Mouse (Mus musculus) granulocyte monocyte progenitor cell, adult 5-6 weeks (primary cell): ENCODE measurements at regions not wholly inside any gene's neighbourhood (a gene's known extent, or its start where the extent isn't known, plus 50 kb on each side); places are given as distances from the start of the nearest gene placed in this dataset.
A peak's percentile ranks its signal among the peaks of the same experiment; 100 is the strongest.

Source experiments
- ATAC-seq: replicated peaks from 2 replicates; pipeline ENCODE4 v1.8.0; 2016; ENCODE audit warnings: mild to moderate bottlenecking, moderate TSS enrichment, inconsistent platforms; ENCODE audit not compliant: poor library complexity, severe bottlenecking

DNA sequence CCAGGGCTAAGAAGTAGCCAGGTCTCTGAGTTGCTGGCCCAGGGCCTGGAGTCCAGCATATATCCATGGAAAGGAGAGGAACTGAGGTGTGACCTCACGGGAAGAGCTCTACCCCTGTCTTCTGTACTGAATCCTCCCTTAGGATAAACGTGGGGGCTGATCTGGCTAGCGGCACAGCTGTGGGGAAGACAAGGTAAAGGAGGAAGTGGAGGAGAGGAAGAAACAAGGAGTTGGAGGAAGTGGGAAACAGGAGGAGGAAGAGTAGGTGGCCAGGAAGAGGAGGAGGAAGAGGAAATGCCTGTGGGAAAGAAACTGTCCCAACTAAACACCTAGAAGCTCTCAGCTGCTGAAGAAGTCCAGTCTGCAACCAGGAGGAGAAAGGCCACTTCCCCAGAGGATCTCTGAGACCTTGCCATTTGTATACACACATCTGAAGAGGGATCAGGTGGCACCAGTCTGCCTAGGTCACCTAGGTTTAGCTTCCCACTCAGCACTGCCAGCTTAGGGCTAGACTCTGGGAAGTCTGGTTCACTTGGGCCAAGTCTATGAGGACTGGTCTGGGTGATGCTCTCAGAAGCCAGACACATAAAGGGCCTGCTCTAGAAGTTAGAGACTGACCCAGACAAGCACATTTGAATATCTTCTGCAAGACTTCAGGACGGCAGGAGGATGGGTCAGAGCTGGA, 100.6 kb upstream of the Jun start:
- ATAC-seq, result 0 out of 2 replicates have a peak, but pooled peaks have one; percentile 8

DNA sequence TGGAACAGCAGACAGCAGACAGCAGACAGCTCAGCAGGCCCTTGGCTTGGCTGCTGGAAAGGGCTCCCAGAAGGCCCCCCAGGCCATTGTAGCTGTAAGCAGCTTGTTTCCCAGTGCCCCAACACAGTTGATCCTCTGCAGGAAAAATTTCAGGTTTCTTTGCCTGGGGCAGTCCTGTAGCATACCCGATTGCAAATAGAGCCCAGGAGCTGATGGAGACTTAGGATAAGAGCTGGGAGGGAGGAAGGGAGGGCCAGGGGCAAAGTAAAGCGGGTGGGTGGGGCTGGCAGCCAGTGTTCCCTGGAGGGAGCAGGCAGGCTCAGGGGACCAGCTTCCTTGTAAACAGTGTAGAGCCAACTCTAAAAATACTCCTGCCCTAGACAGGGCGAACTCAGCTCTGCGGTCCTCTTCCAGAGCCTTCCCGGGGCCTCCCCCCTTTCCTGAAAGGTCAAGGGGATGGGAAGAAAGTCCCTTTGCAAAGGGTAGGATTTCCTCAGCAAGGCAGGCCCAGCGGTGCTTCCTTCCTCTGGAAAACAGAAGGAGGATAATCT, 101.8 kb upstream of the Jun start:
- ATAC-seq, result no peak

DNA sequence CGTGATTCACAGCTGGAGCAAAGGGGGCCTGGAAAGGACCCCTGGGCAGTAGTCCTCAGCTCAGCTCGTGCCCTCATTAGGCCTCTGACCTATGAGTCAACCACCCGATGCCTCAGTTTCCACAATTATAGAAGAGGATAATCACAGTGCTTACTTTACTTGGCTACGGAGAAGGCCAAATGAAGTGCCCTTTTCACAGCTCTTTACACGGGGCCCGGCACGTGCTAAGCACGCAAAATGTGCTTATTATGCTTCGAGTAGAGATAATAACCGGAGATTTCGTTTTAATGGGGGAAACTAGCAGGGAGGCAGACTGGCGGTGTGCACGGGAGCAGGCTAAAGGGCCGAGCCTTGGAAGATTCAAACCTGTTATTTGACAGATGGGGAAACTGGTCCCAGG, 102.4 kb upstream of the Jun start:
- ATAC-seq, result no peak

DNA sequence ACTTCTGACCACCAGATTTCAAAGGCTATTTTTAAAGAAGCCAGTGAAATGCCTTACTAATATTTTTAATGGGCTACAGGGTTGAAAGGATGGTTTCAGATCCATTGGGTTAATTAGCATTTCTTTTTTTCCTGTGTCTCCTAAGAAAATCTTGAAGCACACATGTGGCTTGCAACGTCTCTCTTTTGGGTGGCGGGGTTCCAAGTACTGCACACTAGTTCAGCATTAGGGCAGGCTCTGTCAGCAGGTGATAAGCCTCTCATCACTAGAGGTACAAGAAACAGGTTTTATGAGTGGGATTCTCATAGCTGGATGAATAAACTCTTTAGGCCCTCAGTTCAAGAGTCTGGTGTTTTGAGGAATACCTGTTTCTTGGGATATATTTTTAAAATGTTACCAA, 103.2 kb upstream of the Jun start:
- no peak for ATAC-seq

DNA sequence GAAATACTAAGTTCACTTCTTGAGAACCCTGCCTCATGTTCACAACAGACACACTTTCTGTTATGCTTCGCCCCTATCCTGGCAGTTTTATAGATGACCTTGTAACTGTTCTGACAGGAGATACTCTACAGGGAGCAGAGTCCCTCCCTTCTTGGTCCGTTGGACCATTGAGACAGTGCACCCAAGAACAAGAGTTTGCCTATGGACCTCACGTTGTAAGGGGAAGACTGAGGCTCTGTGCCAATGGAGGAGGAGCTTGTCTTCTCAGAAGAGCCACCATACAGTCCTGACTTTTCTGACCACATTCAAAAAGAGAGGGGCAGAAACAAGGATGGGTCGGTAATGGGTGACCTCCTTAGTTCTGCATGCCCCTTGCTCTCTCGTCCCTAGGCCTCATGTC, 103.8 kb upstream of the Jun start:
- no peak for ATAC-seq

DNA sequence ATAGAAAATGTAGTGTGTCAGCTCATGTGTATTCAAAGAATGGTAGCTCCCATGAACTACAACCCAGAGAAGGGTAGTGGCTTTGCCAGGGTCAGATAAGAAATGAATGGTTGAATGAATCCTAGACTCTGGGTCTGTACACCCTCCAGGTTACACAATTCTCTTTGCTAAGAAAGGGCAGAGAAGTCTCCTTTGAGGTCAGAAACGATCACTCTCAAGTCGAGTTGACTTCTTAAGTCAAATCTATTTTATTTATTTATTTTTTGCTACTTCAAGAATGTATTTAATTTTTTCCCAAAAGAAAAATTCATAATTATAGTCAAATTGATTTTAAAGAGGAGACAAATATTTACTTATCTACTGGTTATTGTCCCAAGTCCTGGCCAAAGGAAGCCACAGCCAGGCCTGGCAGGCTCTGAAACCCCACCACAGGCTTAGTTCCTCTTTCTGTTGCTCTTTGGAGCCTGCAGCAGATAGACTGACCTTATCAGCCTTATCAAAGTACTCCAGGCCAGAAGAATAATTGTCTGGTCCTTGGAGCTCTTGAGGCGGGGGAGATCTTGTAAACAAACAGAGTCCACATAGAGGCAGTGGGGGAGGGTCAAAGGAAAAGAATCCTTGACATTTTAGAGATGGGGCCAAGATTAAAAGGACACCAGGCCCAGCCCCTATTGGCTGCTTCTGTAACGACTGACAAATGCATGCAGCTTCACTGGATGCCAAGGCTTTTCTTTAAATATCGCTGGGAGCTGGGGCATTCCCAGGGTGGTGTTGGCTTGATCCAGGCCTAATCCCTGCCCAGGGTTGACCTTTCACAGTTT, 104.6 kb upstream of the Jun start:
- peak; percentile 54 for ATAC-seq

DNA sequence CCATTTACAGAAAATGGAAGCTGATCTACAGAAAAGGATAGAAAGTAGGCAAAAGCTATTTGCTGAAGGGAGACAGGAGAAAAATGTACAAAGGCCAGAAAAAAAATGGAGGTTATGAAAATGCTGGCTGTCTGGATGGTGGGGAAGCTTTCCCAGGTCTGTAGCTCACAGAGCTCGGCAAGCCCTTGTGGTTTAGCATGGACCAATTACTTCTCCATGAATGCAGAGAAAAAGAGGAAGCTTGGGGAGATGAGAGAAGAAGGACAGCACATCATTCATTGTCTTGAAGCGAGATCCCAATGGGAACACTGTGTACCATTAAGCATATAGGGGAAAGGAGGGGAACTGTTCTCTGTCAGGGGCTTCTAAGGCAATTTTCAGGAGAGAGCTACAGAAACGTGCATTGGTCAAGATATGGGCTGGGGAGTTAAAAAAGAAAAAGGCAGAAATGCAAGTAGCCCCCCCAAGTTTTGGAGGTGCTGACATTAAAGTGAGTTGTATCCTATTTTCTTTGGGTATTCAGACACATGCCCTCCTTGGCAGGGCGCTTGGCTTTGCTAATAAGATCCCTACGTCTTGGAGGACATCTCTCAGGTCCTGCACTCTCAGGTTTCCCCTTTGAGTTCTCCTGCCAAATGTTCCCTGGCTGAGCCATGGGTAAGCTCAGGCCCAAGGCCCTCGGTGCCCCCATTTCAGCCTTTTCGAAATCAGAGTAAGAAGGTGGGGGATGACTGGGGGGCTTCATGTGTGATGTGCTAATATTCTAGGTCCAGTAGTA, 105.8 kb upstream of the Jun start:
- ATAC-seq, result peak; percentile 47

DNA sequence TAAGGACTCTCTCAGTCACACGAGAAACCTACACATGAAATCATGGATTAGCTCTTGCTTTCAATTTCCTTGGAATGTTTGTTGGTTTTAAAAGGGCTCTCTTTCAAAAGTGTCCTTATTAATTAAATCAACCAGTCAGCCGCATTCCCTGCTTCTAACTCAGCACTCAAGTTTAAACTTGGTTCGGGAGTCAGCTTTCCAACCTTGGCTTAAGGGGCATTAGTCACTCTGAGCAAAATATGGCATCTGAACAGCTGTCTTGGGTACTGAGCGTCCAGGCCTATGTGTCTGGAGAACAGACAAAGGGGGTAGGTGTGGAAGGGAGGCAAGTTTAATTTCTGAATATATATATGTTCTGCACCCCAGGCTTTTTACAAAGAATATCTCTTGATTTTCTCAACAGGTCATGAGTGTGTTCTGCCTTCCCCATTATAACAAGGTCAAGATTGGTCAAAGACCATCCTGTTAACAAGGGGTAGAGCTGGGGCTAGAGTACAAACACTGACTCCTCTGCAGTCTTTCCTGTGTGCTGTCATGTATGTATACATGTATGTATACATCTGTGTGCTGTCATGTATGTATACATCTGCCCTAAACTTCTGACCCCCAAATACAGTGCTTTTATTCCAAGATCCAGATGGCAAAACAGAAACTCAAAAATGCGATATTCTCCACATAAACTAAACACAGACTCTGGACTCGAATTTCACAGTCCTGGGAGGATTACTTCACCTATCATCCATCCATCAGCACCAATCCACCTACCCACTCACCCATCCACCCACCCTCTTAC, 106.8 kb upstream of the Jun start:
- no peak for ATAC-seq

DNA sequence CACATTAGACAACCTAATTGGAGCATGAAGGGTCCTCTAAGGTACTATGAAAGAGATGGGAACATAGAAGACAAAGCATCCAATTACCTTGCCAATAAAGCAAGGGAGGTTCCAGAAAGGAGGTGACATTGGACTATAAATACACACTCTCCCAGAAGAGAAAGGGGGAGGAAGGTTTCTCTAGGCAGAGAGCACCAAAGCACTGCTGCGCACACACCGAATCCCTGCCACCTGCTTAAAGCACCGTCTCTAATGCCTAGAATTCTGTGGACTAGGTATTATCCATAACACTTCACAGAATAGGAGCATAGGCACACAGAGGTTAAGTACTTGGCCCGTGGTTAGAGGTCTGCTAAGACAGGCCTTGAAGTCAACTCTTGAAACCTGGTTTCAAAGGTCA, 107.8 kb upstream of the Jun start:
- no peak for ATAC-seq

DNA sequence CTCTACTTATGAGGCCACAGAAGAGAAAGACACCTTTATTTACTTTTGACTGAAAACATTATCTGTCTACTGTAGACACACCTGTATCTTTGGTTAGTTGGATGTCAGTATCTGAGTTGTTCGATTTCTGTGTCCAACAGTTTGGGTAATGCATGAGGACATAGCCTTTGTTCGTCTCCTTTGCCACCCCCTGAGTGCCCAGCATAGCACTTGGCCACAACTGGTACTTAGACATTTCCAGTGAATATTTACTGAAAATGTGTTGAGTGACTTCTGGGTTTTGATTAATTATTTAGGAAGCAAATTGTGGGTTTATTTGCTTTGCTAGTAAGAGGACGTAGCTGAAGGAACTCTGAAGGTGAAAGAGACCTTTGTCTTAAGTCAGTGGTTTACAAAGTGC, 108.4 kb upstream of the Jun start:
- no peak for ATAC-seq

DNA sequence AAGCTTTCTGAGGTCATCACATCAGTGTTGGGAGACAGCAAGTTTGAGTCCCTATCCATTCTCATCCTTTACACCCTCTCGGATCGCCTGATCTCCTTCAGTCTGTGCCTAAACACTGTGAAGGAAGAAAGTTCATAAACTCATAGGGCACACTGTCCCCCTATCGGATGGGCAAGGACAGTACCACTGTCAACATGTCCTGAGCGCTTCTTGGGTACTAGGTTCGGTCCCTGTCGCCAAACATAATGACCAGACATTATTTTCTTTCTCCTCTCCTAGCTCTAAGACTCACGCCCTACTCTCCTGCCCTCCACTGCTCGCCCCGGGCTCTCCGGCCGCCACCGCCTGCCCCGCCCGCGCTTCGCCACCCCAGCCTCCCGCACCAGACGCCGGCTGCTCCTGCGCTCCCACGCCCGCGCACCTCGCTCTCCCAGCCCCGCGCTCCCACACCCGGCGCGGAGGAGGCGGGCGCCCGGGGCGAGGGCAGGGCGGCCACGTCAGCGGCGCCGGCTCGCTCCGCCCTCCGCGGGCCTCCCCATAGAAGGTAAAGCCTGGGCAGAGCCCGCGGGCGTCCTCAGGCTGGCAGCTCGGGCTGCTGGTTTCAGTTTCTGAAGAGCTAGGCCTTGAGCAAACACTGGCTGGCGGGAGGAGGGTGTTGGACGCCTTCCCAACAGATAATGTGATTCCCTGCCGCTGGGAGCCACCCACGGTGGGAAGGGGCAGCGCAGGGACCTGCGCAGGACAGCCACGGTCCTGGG, 109.1 kb upstream of the Jun start:
- peak; percentile 56 for ATAC-seq

DNA sequence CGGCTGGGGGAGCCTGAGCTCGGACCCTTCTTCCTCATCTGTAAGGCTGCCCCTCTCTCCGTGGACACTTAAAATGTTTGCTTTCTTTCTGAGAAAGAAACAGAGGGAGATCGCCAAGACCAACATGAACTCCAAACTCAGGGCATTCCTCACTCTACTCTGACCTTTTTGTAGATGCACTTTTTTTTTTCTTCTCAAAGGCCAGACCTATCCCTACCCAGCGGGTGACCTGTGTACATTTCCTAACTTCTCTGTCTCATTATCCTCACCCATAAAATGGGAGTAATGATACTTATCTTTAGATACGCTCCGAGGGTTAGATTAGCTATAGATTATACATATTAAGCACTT, 109.6 kb upstream of the Jun start:
- ATAC-seq, result no peak

DNA sequence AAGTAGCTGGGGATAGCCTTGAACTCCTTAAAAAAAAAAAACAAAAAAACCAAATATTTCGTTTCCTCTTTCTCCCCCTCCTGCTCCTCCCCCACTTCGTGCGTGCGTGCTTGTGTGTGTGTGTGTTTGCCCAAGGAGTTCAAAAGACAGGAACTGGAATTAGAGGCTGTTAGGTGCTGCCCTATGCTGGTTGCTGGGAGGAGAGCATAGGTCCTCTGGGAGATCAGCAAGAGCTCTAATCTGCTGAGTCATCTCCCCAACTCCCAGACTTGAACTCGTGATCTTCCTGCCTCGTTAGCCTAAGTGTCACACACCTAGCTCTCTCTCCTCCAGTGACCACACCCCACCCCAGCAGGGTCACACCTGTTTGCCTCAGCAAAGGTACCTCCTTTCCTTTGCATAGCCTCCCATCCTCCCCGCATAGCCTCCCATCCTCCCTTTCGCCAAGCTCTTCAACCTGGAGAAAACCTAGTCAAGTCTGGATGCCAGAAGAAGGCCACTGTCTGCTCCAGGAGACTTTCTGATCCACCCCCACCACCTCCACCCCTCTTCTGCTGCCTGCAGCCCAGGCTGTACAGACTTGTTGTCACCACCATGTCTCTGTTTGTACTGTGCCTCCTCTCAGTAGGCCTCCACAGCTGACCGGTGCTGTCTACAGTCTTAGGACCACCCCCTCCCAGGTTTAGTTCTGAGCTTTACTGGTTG, 110.5 kb upstream of the Jun start:
- ATAC-seq, result peak; percentile 59

DNA sequence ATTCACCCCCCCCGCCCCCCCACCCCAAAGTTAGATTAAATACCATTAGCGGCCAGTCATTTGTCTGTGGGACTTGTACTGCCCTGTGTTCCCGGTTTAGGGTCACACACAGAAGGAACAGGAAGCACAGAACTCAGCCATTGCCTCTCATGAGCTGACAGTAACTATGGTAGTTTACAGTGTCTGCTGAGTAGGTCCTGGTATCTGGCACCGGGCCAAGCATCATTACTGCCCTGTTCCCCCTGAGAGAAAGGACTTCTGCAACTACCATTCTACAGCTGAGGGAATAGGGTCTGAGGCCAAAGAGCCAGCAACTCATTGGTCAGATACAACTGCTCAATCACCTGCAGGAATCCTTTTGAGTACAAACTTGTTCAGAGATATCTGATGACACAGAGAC, 111.4 kb upstream of the Jun start:
- no peak for ATAC-seq

DNA sequence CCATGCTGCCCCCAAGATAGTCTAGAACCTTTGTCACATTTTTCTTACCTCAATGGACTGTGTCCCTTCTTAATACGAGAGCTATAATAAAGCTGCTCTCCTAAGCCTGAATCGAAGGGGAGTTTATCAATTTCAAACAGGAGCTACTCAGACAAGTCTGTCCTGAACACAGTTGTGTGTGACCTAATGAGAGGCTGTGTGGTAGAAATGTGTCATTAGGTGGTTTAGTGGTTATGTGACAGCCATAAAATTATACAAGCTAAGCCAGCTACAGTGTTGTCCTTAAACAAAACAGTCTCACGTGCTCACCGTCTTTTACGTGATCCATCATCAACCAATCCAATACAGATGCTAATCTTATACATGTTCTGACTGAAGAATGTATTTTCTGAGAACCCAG, 114.5 kb upstream of the Jun start:
- ATAC-seq, result no peak

DNA sequence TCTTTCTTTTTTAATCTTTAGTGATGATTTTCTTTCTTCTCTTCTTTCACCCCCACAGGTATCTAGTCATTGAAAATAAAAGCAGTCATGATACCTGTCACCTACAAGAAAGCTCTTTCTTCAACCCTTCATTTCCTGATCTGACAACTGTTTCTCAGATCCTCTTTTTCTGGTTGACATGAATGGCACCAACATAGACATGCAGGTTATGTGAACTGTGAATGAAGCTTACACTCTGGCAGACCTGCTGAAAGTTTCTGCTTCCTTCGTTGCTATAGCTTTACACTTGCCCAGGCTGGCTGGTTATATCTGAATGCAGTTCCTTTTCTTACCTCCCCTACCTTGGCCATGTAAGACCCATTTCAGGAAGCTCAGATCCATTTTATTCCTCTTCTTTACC, 115.2 kb upstream of the Jun start:
- no peak for ATAC-seq

DNA sequence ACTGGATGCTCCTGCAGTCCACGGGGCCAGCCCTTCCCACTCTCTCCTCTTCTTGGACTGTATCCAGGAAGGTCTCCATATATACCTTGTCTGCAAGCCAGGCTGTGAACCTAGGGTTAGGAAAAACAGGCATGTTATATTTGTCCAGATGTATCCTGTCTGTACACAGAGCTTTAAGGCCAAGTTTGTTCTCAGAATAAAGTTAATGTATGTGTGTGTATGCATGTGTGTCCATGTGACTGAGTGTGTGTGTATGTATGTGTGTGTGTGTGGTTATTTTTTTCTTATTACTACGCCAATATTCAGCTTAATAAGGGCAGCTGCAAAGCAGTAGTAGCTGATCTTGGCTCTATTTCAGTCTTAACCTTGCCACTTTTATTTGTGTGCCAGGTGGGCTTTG, 117.7 kb upstream of the Jun start:
- ATAC-seq, result no peak

DNA sequence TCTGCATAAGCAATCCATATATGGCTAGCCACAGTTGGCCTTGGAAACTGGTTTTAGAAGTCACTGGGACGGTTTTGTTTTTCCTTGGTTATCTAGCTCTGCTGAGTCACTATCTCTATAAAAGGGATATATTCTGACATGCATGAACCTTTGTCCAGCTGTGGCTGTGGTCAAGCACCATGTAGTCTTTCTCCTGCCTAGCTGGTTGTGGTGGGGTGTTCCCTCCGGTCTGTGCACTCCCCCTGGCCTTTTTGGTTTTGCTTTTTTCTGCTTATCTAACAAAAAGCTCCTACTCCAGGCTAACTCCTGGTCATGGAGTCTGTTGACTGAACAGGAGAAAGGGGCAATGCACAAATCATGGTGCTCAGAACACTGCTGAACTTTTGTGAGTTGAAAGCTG, 125.7 kb upstream of the Jun start:
- ATAC-seq, result no peak

DNA sequence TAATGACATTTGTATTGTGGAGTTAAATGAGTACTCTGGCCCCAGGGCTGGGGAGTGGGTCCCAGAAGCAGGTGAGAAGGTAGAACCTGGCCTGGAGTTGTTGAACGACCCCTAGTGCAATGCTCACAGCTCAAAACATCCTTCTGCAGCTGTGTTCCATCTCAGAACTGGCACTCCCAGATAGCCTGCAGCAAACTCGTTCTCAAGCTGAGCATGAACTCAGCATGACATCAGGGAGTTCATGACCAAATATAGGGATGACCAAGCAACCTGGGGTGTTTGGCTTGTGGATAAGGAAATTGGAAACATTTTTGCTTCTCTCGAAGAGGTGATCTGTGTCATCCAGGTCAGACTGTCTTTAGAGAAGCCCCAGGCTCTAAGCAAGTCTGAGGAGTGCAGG, 126.4 kb upstream of the Jun start:
- no peak for ATAC-seq
